Mouse (Mus musculus) heart, adult 8-10 months (tissue): ENCODE results near the gene Kri1. TPM values are rescaled to one million over a fixed set of nuclear protein-coding genes. Genes with fewer than 3 reads are reported as not detected.
A peak's percentile ranks its signal among the peaks of the same experiment; 100 is the strongest.
"Not testable (repeated sequence)": the region's sequence is repeated elsewhere in the genome, so short reads cannot be mapped to it uniquely, and the experiment has no call there.

Experiments
- DNase-seq: peaks from one replicate; pipeline ENCODE4 v3.0.0; 2022; ENCODE audit warnings: low spot score
- total RNA-seq, 4 experiments: library from RNA; stranded (reverse); gene quantifications; 2 replicates each; pipeline ENCODE4 v1.2.4; 2022

The Kri1 gene
- 10 to 100 TPM; 16.2 to 18.3 (median 17.3) TPM for total RNA-seq

GRCm38 (mm10) chr9:21287571-21288402, at the start of gene Kri1:
Gene Kri1, minus strand, starts transcription at chr9:21287969.
- peak; percentile 99 for DNase-seq

- DNase-seq, result no peak
These were observed 48.7 kb upstream of the Kri1 start for GRCm38 (mm10) chr9:21336491-21336890.

- no peak for DNase-seq
These were observed 47.6 kb upstream of the Kri1 start for GRCm38 (mm10) chr9:21335391-21335790.

GRCm38 (mm10) chr9:21334747-21335146, 47.0 kb upstream of the Kri1 start:
- no peak for DNase-seq

- no peak for DNase-seq
These were observed 45.8 kb upstream of the Kri1 start for GRCm38 (mm10) chr9:21333523-21333922.

- no peak for DNase-seq
These were observed 44.6 kb upstream of the Kri1 start for GRCm38 (mm10) chr9:21332161-21333061.

GRCm38 (mm10) chr9:21331365-21332140, 43.8 kb upstream of the Kri1 start:
- DNase-seq, result no peak

GRCm38 (mm10) chr9:21329699-21330289, 42.0 kb upstream of the Kri1 start:
- no peak for DNase-seq

GRCm38 (mm10) chr9:21329041-21329440, 41.3 kb upstream of the Kri1 start:
- peak; percentile 42 for DNase-seq

- no peak for DNase-seq
These were observed 40.3 kb upstream of the Kri1 start for GRCm38 (mm10) chr9:21328041-21328440.

- no peak for DNase-seq
These were observed 39.8 kb upstream of the Kri1 start for GRCm38 (mm10) chr9:21327569-21327968.

- DNase-seq, result no peak
These were observed 36.5 kb upstream of the Kri1 start for GRCm38 (mm10) chr9:21324269-21324668.

GRCm38 (mm10) chr9:21322917-21323297, 35.1 kb upstream of the Kri1 start:
- not testable (repeated sequence) for DNase-seq

GRCm38 (mm10) chr9:21322211-21322916, 34.6 kb upstream of the Kri1 start:
- DNase-seq, result no peak

GRCm38 (mm10) chr9:21321513-21321835, 33.7 kb upstream of the Kri1 start:
- peak; percentile 59 for DNase-seq

- peak; percentile 86 for DNase-seq
These were observed 33.1 kb upstream of the Kri1 start, which contains the start of gene Slc44a2 for GRCm38 (mm10) chr9:21320619-21321512. Gene Slc44a2, plus strand, starts transcription at chr9:21320698.

- no peak for DNase-seq
These were observed 32.5 kb upstream of the Kri1 start for GRCm38 (mm10) chr9:21320280-21320618.

- no peak for DNase-seq
These were observed 31.7 kb upstream of the Kri1 start for GRCm38 (mm10) chr9:21319503-21319902.

GRCm38 (mm10) chr9:21318792-21319191, 31.0 kb upstream of the Kri1 start:
- no peak for DNase-seq

GRCm38 (mm10) chr9:21316696-21317095, 28.9 kb upstream of the Kri1 start:
- no peak for DNase-seq
